Mouse (Mus musculus): ENCODE data around the gene Npm3.

Npm3 gene

GRCm38 (mm10) chr19:45749243-45750043 is at the start of gene Npm3:
Gene Npm3, minus strand, starts transcription at chr19:45749591.
- peak; percentile 42 for DNase-seq (ENCODE audit: low read depth)

- no peak for DNase-seq (ENCODE audit: low read depth)
Observed at GRCm38 (mm10) chr19:45796879-45797278, 47.5 kb upstream of the Npm3 start.

- DNase-seq (ENCODE audit: low read depth), result no peak
Observed at GRCm38 (mm10) chr19:45796061-45796556, 46.7 kb upstream of the Npm3 start.

- no peak for DNase-seq (ENCODE audit: low read depth)
Observed at GRCm38 (mm10) chr19:45795406-45795944, 46.1 kb upstream of the Npm3 start.

GRCm38 (mm10) chr19:45794718-45795117 is 45.3 kb upstream of the Npm3 start:
- DNase-seq (ENCODE audit: low read depth), result no peak

GRCm38 (mm10) chr19:45792404-45792803 is 43.0 kb upstream of the Npm3 start:
- no peak for DNase-seq (ENCODE audit: low read depth)

- DNase-seq (ENCODE audit: low read depth), result no peak
Observed at GRCm38 (mm10) chr19:45789888-45790874, 40.8 kb upstream of the Npm3 start.

- no peak for DNase-seq (ENCODE audit: low read depth)
Observed at GRCm38 (mm10) chr19:45789365-45789764, 40.0 kb upstream of the Npm3 start.

- DNase-seq (ENCODE audit: low read depth), result no peak
Observed at GRCm38 (mm10) chr19:45788337-45788736, 38.9 kb upstream of the Npm3 start.

GRCm38 (mm10) chr19:45787450-45787849 is 38.1 kb upstream of the Npm3 start:
- no peak for DNase-seq (ENCODE audit: low read depth)

GRCm38 (mm10) chr19:45785470-45785869 is 36.1 kb upstream of the Npm3 start:
- no peak for DNase-seq (ENCODE audit: low read depth)

GRCm38 (mm10) chr19:45783933-45784576 is 34.7 kb upstream of the Npm3 start:
- DNase-seq (ENCODE audit: low read depth), result no peak

GRCm38 (mm10) chr19:45783181-45783932 is 34.0 kb upstream of the Npm3 start, which contains the start of gene Mgea5:
Gene Mgea5, minus strand, starts transcription at chr19:45783837.
- peak; percentile 96 for DNase-seq (ENCODE audit: low read depth)

GRCm38 (mm10) chr19:45782315-45783001 is 33.1 kb upstream of the Npm3 start:
- DNase-seq (ENCODE audit: low read depth), result no peak

- no peak for DNase-seq (ENCODE audit: low read depth)
Observed at GRCm38 (mm10) chr19:45781676-45782075, 32.3 kb upstream of the Npm3 start.

- no peak for DNase-seq (ENCODE audit: low read depth)
Observed at GRCm38 (mm10) chr19:45780350-45780915, 31.0 kb upstream of the Npm3 start.

- DNase-seq (ENCODE audit: low read depth), result no peak
Observed at GRCm38 (mm10) chr19:45775486-45775885, 26.1 kb upstream of the Npm3 start.

- DNase-seq (ENCODE audit: low read depth), result no peak
Observed at GRCm38 (mm10) chr19:45771501-45771900, 22.1 kb upstream of the Npm3 start.

- DNase-seq (ENCODE audit: low read depth), result no peak
Observed at GRCm38 (mm10) chr19:45760810-45761209, 11.4 kb upstream of the Npm3 start.

GRCm38 (mm10) chr19:45758671-45759070 is 9.3 kb upstream of the Npm3 start:
- DNase-seq (ENCODE audit: low read depth), result no peak

Measured in fibroblast of lung, adult 2 months (primary cell).